13 mouse cellular contexts compared by ENCODE assay signal in genomic region chr16:33615986-33616385, GRCm38 (mm10).
"Had no signal": no experiment of that assay in that cellular context is flagged by ENCODE, and none has a peak within 500 bp of the region (broad histone marks: within the 10 kb centered on the region; RNA-seq: fewer than 3 reads in every experiment).

No protein-coding gene starts in this region.

- H3K4me2 ChIP-seq: limb, embryonic 13.5 days; neural tube, embryonic 12.5 days; stomach, embryonic 15.5 days had no signal

- H3K9me3 ChIP-seq: limb, embryonic 13.5 days; neural tube, embryonic 12.5 days; stomach, embryonic 15.5 days had no signal

- H3K36me3 ChIP-seq: limb, embryonic 13.5 days; neural tube, embryonic 12.5 days; stomach, embryonic 15.5 days had no signal

- H3K9ac ChIP-seq: limb, embryonic 13.5 days; liver, embryonic 14.5 days; neural tube, embryonic 12.5 days; stomach, embryonic 15.5 days had no signal

- H3K27ac ChIP-seq: layer of hippocampus, adult 2 months; limb, embryonic 13.5 days; liver, embryonic 14.5 days; neural tube, embryonic 12.5 days; stomach, embryonic 15.5 days had no signal

- H3K4me1 ChIP-seq: limb, embryonic 13.5 days; neural tube, embryonic 12.5 days; stomach, embryonic 15.5 days had no signal

- H3K4me3 ChIP-seq: layer of hippocampus, adult 2 months; limb, embryonic 13.5 days; neural tube, embryonic 12.5 days; stomach, embryonic 15.5 days had no signal

- H3K27me3 ChIP-seq: limb, embryonic 13.5 days; neural tube, embryonic 12.5 days; stomach, embryonic 15.5 days had no signal

- DNase-seq: kidney, adult 18-20 months; kidney, postnatal 10 days; kidney, postnatal 4 days; lung, adult 18-20 months; midbrain, embryonic 14.5 days; retina, postnatal 1 day; thymus, adult 2 months; thymus, postnatal 25 days had no signal
